Mouse (Mus musculus): ENCODE measurements around the gene Klf9.
"Not testable (repeated sequence)": the region's sequence is repeated elsewhere in the genome, so short reads cannot be mapped to it uniquely, and the experiment has no call there.

The Klf9 gene

GRCm38 (mm10) chr19:23139756-23140470 lies 1.1 kb upstream of the Klf9 start:
- peak; percentile 56 for DNase-seq (ENCODE audit: low read depth, low spot score)

- peak; percentile 39 for DNase-seq (ENCODE audit: low read depth, low spot score)
These were observed 610 bp downstream of the Klf9 start for GRCm38 (mm10) chr19:23141391-23142281.

GRCm38 (mm10) chr19:23142427-23143073 lies 1.5 kb downstream of the Klf9 start:
- DNase-seq (ENCODE audit: low read depth, low spot score): peak; percentile 18

- no peak for DNase-seq (ENCODE audit: low read depth, low spot score)
These were observed 2.0 kb downstream of the Klf9 start for GRCm38 (mm10) chr19:23143074-23143445.

GRCm38 (mm10) chr19:23143541-23143940 lies 2.5 kb downstream of the Klf9 start:
- DNase-seq (ENCODE audit: low read depth, low spot score): no peak

- no peak for DNase-seq (ENCODE audit: low read depth, low spot score)
These were observed 3.0 kb downstream of the Klf9 start for GRCm38 (mm10) chr19:23144031-23144430.

GRCm38 (mm10) chr19:23145146-23145545 lies 4.1 kb downstream of the Klf9 start:
- no peak for DNase-seq (ENCODE audit: low read depth, low spot score)

GRCm38 (mm10) chr19:23145575-23145974 lies 4.5 kb downstream of the Klf9 start:
- DNase-seq (ENCODE audit: low read depth, low spot score): not testable (repeated sequence)

GRCm38 (mm10) chr19:23146409-23146861 lies 5.4 kb downstream of the Klf9 start:
- DNase-seq (ENCODE audit: low read depth, low spot score): no peak

- no peak for DNase-seq (ENCODE audit: low read depth, low spot score)
These were observed 6.3 kb downstream of the Klf9 start for GRCm38 (mm10) chr19:23147026-23147966.

GRCm38 (mm10) chr19:23149465-23150410 lies 8.7 kb downstream of the Klf9 start:
- DNase-seq (ENCODE audit: low read depth, low spot score): no peak

GRCm38 (mm10) chr19:23150556-23151265 lies 9.7 kb downstream of the Klf9 start:
- DNase-seq (ENCODE audit: low read depth, low spot score): no peak

- DNase-seq (ENCODE audit: low read depth, low spot score): peak; percentile 81
These were observed 10.6 kb downstream of the Klf9 start for GRCm38 (mm10) chr19:23151651-23152070.

- no peak for DNase-seq (ENCODE audit: low read depth, low spot score)
These were observed 11.2 kb downstream of the Klf9 start for GRCm38 (mm10) chr19:23152201-23152640.

GRCm38 (mm10) chr19:23152771-23153605 lies 12.0 kb downstream of the Klf9 start:
- no peak for DNase-seq (ENCODE audit: low read depth, low spot score)

- no peak for DNase-seq (ENCODE audit: low read depth, low spot score)
These were observed 12.6 kb downstream of the Klf9 start for GRCm38 (mm10) chr19:23153606-23154127.

GRCm38 (mm10) chr19:23159780-23160395 lies 18.9 kb downstream of the Klf9 start:
- DNase-seq (ENCODE audit: low read depth, low spot score): no peak

Measured in CD4-positive, CD25-positive, alpha-beta regulatory T cell, adult 2 months (primary cell).